Mouse (Mus musculus) C2C12 (cell line): ENCODE measurements around the gene Pitx2.

Experiments
- CTCF ChIP-seq: IDR thresholded peaks from one replicate; pipeline ENCODE4 v1.5.1; 2011; ENCODE audit not compliant: control insufficient read depth, insufficient read depth, insufficient read length
- FOSL1 ChIP-seq: IDR thresholded peaks from one replicate; pipeline ENCODE4 v1.8.0; 2011; ENCODE audit warnings: mild to moderate bottlenecking, low read length; ENCODE audit not compliant: poor library complexity, insufficient read depth, severe bottlenecking
- USF1 ChIP-seq: IDR thresholded peaks from one replicate; pipeline ENCODE4 v1.6.1; 2011; ENCODE audit warnings: low read depth, mild to moderate bottlenecking, control low read depth, moderate library complexity

DNA sequence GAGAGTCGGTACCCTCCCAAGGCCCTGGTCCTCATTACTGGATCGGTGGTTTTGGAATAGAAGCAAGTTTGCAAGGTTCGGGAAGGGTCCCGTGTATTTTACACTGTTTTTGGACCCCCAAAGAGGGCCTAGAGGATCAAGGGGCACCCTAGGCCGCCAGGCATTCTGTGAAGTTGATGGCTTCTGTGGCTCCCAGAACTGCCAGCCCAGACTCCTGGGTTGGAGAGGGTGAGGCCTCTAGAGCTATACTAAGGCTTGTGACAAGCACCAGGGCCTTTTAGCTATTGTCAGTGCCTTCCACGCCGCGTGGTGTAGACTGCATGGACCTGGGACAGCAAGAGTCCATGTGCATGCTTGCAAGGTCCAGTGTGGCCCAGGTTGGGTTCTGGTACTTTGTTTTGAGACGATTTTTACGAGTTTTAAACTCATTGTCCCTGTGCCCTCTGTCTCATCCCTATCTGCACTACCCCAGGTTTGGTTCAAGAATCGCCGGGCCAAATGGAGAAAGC lies 18.2 kb downstream of the Pitx2 start:
- TF ChIP-seq USF1 (no peak), CTCF (no peak), FOSL1 (no peak)
